Mouse (Mus musculus) hematopoietic stem cell, adult 5-6 weeks (primary cell): ENCODE measurements around the gene Trem2. TPM values are rescaled to one million over a fixed set of nuclear protein-coding genes. Genes with fewer than 3 reads are reported as not detected.

Experiments used
- ATAC-seq, 2 experiments: fragments of 125-278 bp in 1 of 2; replicated peaks in 1 of 2; 2 replicates each; pipeline ENCODE4 v1.8.0; 2016 to 2017; ENCODE audit warnings: inconsistent platforms in 2 of 2, mild to moderate bottlenecking in 2 of 2, moderate number of reproducible peaks in 2 of 2, low read depth in 1 of 2, moderate TSS enrichment in 1 of 2; ENCODE audit not compliant: low FRiP score in 2 of 2, poor library complexity in 2 of 2, severe bottlenecking in 2 of 2, insufficient read depth in 1 of 2, low TSS enrichment in 1 of 2
- total RNA-seq: library from RNA; stranded (forward); fragments of 172-1452, 232-1000 nt; gene quantifications from 2 replicates; pipeline ENCODE4 v1.2.3, GENCODE M21; 2017

Trem2 gene
- total RNA-seq, 1 experiment from 2014 or later: not detected

GRCm38 (mm10) chr17:48379050-48379449, 32.8 kb downstream of the Trem2 start:
- no peak for ATAC-seq

- ATAC-seq: 0 out of 4 replicates have a peak, but pooled peaks have one; percentile 27 to 57
Measured at GRCm38 (mm10) chr17:48385786-48386461, 39.7 kb downstream of the Trem2 start.

- ATAC-seq: no peak
Measured at GRCm38 (mm10) chr17:48388666-48389065, 42.5 kb downstream of the Trem2 start.

GRCm38 (mm10) chr17:48389442-48389841, 43.2 kb downstream of the Trem2 start:
- no peak for ATAC-seq

- no peak for ATAC-seq
Measured at GRCm38 (mm10) chr17:48391446-48391845, 45.2 kb downstream of the Trem2 start.

- ATAC-seq: no peak
Measured at GRCm38 (mm10) chr17:48392616-48393015, 46.4 kb downstream of the Trem2 start.

GRCm38 (mm10) chr17:48401710-48402109, 55.5 kb downstream of the Trem2 start:
- ATAC-seq: no peak

- ATAC-seq: no peak
Measured at GRCm38 (mm10) chr17:48402751-48403150, 56.5 kb downstream of the Trem2 start.

Other genes starting within 250 kb of the Trem2 start
- 2.9 and 4.4 TPM in 2 replicates for gene 9830107B12Rik, start 200.1 kb upstream of the Trem2 start, total RNA-seq
- gene A530064D06Rik, start 179.1 kb upstream of the Trem2 start, total RNA-seq: 1.0 and 9.2 TPM in 2 replicates
- 7.4 and 13.9 TPM in 2 replicates for gene Trem1, start 113.6 kb upstream of the Trem2 start, total RNA-seq
- 7.2 and 34.1 TPM in 2 replicates for gene Trem3, start 98.6 kb upstream of the Trem2 start, total RNA-seq
- 0.56 TPM in 1 of 2 replicates, not detected in the other for gene Treml4, start 82.1 kb upstream of the Trem2 start, total RNA-seq
- gene Treml2, start 46.9 kb upstream of the Trem2 start, total RNA-seq: 102 TPM in 2 replicates
- gene B430306N03Rik, start 30.3 kb upstream of the Trem2 start, total RNA-seq: 4.2 and 4.9 TPM in 2 replicates
- gene Treml1, start 13.5 kb downstream of the Trem2 start, total RNA-seq: 0.63 and 2.7 TPM in 2 replicates
- gene Nfya, start 63.5 kb downstream of the Trem2 start, total RNA-seq: 47.1 and 83.8 TPM in 2 replicates
- gene Oard1, start 63.6 kb downstream of the Trem2 start, total RNA-seq: 60.4 and 65.4 TPM in 2 replicates
- gene Apobec2, start 86.5 kb downstream of the Trem2 start, total RNA-seq: not detected in 2 replicates
- 1.2 and 10.7 TPM in 2 replicates for gene Tspo2, start 105.1 kb downstream of the Trem2 start, total RNA-seq
- 2.6 and 4.5 TPM in 2 replicates for gene Unc5cl, start 108.5 kb downstream of the Trem2 start, total RNA-seq